Mouse (Mus musculus) cerebellum, adult (tissue): Measurements from ENCODE around the gene Gm16442.
"Not testable (repeated sequence)": the region's sequence is repeated elsewhere in the genome, so short reads cannot be mapped to it uniquely, and the experiment has no call there.

ENCODE experiments used
- ATAC-seq: cut with Nextera tagmentation; 2 replicates; pipeline ENCODE4 v1.9.2; 2017; ENCODE audit warnings: mild to moderate bottlenecking, moderate library complexity, mixed read lengths; ENCODE audit not compliant: insufficient number of reproducible peaks, low FRiP score, low TSS enrichment

Gm16442 gene

GRCm38 (mm10) chr7:20122479-20122878 lies at the start of gene Gm16442:
Gene Gm16442 (minus strand): TSS chr7:20122579.
- not testable (repeated sequence) for ATAC-seq

DNA sequence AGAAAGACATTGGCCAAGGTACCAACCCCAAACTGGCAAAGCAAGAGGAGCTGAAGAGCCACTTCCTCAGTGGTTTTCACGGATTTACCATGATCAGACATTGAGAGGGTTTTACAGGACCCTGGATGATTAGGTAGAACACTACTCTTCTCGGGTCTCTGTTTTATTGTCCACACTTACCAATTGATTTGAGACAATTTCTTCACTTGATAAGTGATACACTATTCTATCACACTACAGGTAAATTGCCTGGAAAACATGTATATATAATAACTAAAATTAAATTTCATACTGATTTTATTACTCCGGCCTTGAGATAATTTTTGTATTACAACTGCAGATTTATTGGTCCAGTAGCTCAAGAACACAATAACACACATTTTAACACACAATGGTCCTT lies 45.9 kb upstream of the Gm16442 start, which contains the start of gene Vmn1r94:
TSS of gene Vmn1r94 (minus strand) at position 101 of the 400 bp plus-strand sequence.
- ATAC-seq, result not testable (repeated sequence)

DNA sequence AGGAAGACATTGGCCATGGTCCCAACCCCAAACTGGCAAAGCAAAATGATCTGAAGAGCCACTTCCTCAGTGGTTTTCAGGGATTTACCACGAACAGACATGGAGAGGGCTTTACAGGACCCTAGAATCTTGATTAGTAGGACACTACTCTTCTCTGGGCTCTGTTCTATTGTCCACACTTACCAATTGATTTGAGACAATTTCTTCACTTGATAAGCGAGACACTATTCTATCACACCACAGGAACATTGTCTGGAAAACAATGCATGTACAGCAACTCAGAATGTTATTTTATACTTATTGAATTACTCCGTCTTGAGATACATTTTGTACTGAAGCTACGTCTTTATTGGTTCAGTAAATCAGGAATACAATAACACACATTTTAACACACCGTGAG lies 16.6 kb upstream of the Gm16442 start, which contains the start of gene Vmn1r93:
TSS of gene Vmn1r93 (minus strand) at position 101 of the 400 bp plus-strand sequence.
- not testable (repeated sequence) for ATAC-seq

DNA sequence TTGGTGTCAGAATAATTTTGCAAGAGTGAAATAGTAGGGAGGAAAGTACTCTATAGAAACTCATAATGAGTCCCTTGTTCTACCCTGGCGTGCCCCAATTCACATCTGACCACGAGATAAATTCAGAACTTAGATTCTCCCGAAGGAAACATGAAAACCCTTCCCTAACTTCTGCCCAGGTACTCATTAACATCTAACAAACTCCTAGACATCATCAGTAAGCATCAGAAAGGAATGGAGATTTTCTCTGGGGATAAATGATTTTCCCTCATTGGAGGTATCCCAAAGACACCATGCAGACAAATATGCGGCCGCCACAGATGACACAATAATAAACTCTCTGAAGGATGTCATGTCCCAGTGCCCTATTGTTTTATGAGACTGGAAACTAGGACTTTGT lies 23.0 kb downstream of the Gm16442 start, which contains the start of gene Vmn1r91:
TSS of gene Vmn1r91 (plus strand) at position 301 of the 400 bp plus-strand sequence.
- ATAC-seq, result not testable (repeated sequence)

DNA sequence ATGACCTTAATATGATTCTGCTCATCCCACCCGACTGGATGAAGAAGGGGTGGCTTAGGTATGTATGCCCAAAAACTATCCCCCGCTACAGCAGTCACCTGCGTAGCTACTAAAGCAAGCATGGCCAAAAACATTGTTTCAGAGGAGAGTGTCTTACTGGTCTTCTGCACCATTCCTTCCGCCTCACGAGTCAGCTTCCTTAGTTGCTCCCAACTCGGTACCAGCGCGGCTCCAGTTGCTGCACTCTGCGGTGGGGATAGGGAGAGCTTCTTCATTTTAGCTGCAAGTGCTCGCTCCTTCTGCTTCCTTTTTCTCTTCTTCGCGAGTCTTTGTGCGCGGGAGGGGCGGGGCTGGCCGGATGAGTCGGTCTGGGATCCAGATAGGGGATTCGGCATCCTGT lies 44.3 kb downstream of the Gm16442 start:
- not testable (repeated sequence) for ATAC-seq
